Mouse (Mus musculus) embryonic facial prominence, embryonic 13.5 days (tissue): ENCODE measurements around the gene Fgfr2. TPM values are rescaled to one million over a fixed set of nuclear protein-coding genes. Genes with fewer than 3 reads are reported as not detected.
A peak's percentile ranks its signal among the peaks of the same experiment; 100 is the strongest.

ENCODE experiments used
- ATAC-seq: fragments of 200-750 bp; cut with Nextera tagmentation; 2 replicates; pipeline ENCODE4 v1.8.0; 2017; ENCODE audit warnings: low read depth; ENCODE audit not compliant: insufficient number of reproducible peaks, insufficient read depth, low FRiP score, low TSS enrichment
- H3K27ac ChIP-seq: fragments of 300-500 bp; sonication (generic); 2 replicates; pipeline ENCODE4 v1.5.1; 2015; ENCODE audit warnings: moderate library complexity, mild to moderate bottlenecking, inconsistent platforms
- H3K27me3 ChIP-seq: fragments of 300-500 bp; sonication (generic); 2 replicates; pipeline ENCODE4 v1.6.1; 2015; ENCODE audit warnings: mild to moderate bottlenecking, inconsistent platforms
- H3K36me3 ChIP-seq: fragments of 300-500 bp; sonication (generic); 2 replicates; pipeline ENCODE4 v1.6.1; 2015; ENCODE audit warnings: mild to moderate bottlenecking, inconsistent platforms
- H3K4me1 ChIP-seq: fragments of 300-500 bp; sonication (generic); 2 replicates; pipeline ENCODE4 v1.6.1; 2015; ENCODE audit warnings: inconsistent platforms
- H3K4me2 ChIP-seq: fragments of 300-500 bp; sonication (generic); 2 replicates; pipeline ENCODE4 v1.6.1; 2015; ENCODE audit warnings: moderate library complexity, mild to moderate bottlenecking, inconsistent platforms
- H3K4me3 ChIP-seq: fragments of 300-500 bp; sonication (generic); 2 replicates; pipeline ENCODE4 v1.5.1; 2015; ENCODE audit warnings: mild to moderate bottlenecking, inconsistent platforms
- H3K9ac ChIP-seq: fragments of 300-500 bp; sonication (generic); 2 replicates; pipeline ENCODE4 v1.6.1; 2015; ENCODE audit warnings: mild to moderate bottlenecking, inconsistent platforms
- H3K9me3 ChIP-seq: fragments of 300-500 bp; sonication (generic); 2 replicates; pipeline ENCODE4 v1.6.1; 2016; ENCODE audit warnings: inconsistent platforms
- WGBS: fragments of 180-500 bp; shearing (Covaris S2); methylation state at CpG from one replicate; pipeline ENCODE4 v1.1.7; 2015; ENCODE audit warnings: mixed read lengths; 5-methylcytosine and 5-hydroxymethylcytosine counted together
- polyA plus RNA-seq: library from polyadenylated mRNA; unstranded; fragments of >200 nt; fragmentation: Nextera tagmentation; extraction: Ambion mirVana; gene quantifications from 2 replicates; pipeline ENCODE4 v1.2.1, GENCODE M21; 2015

Gene Fgfr2
- polyA plus RNA-seq, 1 experiment from 2014 or later, result 174 TPM

GRCm38 (mm10) chr7:130298926-130299594, 2824.1 kb downstream of the Fgfr2 start:
- 40% methylated on average over 3 of the region's 3 CpGs for WGBS
- ATAC-seq, result peak; percentile 64; the same call in 1 of the 2 replicates
- Histone ChIP-seq H3K9me3 (no peaks in the 10 kb centered on the region), H3K4me1 (peaks cover 21% of the 10 kb centered on the region), H3K27ac (peak overlapping the region; percentile 85), H3K36me3 (no peaks in the 10 kb centered on the region), H3K9ac (no peak overlapping the region), H3K4me2 (no peak overlapping the region), H3K4me3 (no peak overlapping the region), H3K27me3 (no peaks in the 10 kb centered on the region)

GRCm38 (mm10) chr7:130291179-130291578, 2832.0 kb downstream of the Fgfr2 start:
- Histone ChIP-seq H3K27me3 (no peaks in the 10 kb centered on the region), H3K4me3 (no peak overlapping the region), H3K4me2 (no peak overlapping the region), H3K36me3 (no peaks in the 10 kb centered on the region), H3K4me1 (peaks cover 55% of the 10 kb centered on the region), H3K9me3 (no peaks in the 10 kb centered on the region), H3K9ac (no peak overlapping the region), H3K27ac (peak overlapping the region; percentile 60)
- no peak for ATAC-seq
- 67% methylated on average over 6 of the region's 6 CpGs for WGBS

GRCm38 (mm10) chr7:130289428-130289790, 2833.7 kb downstream of the Fgfr2 start:
- WGBS, result 14% methylated on average over 9 of the region's 9 CpGs
- H3K9ac ChIP-seq, result peak overlapping the region; percentile 52
- peak overlapping the region; percentile 91 for H3K27ac ChIP-seq
- H3K4me1 ChIP-seq, result peaks cover 62% of the 10 kb centered on the region
- H3K36me3 ChIP-seq, result no peaks in the 10 kb centered on the region
- no peaks in the 10 kb centered on the region for H3K9me3 ChIP-seq
- peak overlapping the region; percentile 47 for H3K4me2 ChIP-seq
- H3K4me3 ChIP-seq, result 0 out of 2 replicates have a peak overlapping the region, but pooled peaks have one; percentile 3
- no peaks in the 10 kb centered on the region for H3K27me3 ChIP-seq
- ATAC-seq, result no peak

- Histone ChIP-seq H3K9ac (peak overlapping the region; percentile 52), H3K9me3 (no peaks in the 10 kb centered on the region), H3K4me2 (peak overlapping the region; percentile 47), H3K27ac (peak overlapping the region; percentile 91), H3K4me3 (0 out of 2 replicates have a peak overlapping the region, but pooled peaks have one; percentile 3), H3K36me3 (no peaks in the 10 kb centered on the region), H3K27me3 (no peaks in the 10 kb centered on the region), H3K4me1 (peaks cover 62% of the 10 kb centered on the region)
- peak; percentile 64 for ATAC-seq
- WGBS, result 11% methylated on average over 11 of the region's 11 CpGs
These were observed 2834.3 kb downstream of the Fgfr2 start for GRCm38 (mm10) chr7:130288719-130289427.

GRCm38 (mm10) chr7:130288248-130288647, 2834.9 kb downstream of the Fgfr2 start:
- no peaks in the 10 kb centered on the region for H3K36me3 ChIP-seq
- peak overlapping the region; percentile 47 for H3K4me2 ChIP-seq
- H3K27ac ChIP-seq, result peak overlapping the region; percentile 91
- no peaks in the 10 kb centered on the region for H3K27me3 ChIP-seq
- peaks cover 62% of the 10 kb centered on the region for H3K4me1 ChIP-seq
- H3K9me3 ChIP-seq, result no peaks in the 10 kb centered on the region
- H3K9ac ChIP-seq, result no peak overlapping the region
- WGBS, result 46% methylated on average over 7 of the region's 7 CpGs
- no peak for ATAC-seq
- H3K4me3 ChIP-seq, result no peak overlapping the region

GRCm38 (mm10) chr7:130278738-130279705, 2844.1 kb downstream of the Fgfr2 start:
- no peaks in the 10 kb centered on the region for H3K9me3 ChIP-seq
- no peak overlapping the region for H3K4me3 ChIP-seq
- no peak for ATAC-seq
- 49% methylated on average over 19 of the region's 19 CpGs for WGBS
- H3K27me3 ChIP-seq, result no peaks in the 10 kb centered on the region
- no peak overlapping the region for H3K4me2 ChIP-seq
- peaks cover 24% of the 10 kb centered on the region for H3K4me1 ChIP-seq
- H3K9ac ChIP-seq, result peak overlapping the region; percentile 46; the same call in 1 of the 2 replicates
- H3K36me3 ChIP-seq, result no peaks in the 10 kb centered on the region
- peak overlapping the region; percentile 57; the same call in 1 of the 2 replicates for H3K27ac ChIP-seq

GRCm38 (mm10) chr7:130278000-130278737, 2845.0 kb downstream of the Fgfr2 start:
- H3K4me3 ChIP-seq, result no peak overlapping the region
- no peak overlapping the region for H3K9ac ChIP-seq
- 49% methylated on average over 11 of the region's 11 CpGs for WGBS
- peaks cover 27% of the 10 kb centered on the region for H3K4me1 ChIP-seq
- H3K36me3 ChIP-seq, result no peaks in the 10 kb centered on the region
- no peaks in the 10 kb centered on the region for H3K9me3 ChIP-seq
- no peak overlapping the region for H3K4me2 ChIP-seq
- H3K27ac ChIP-seq, result peak overlapping the region; percentile 57; the same call in 1 of the 2 replicates
- H3K27me3 ChIP-seq, result no peaks in the 10 kb centered on the region
- ATAC-seq, result peak; percentile 34; the same call in 1 of the 2 replicates

- Histone ChIP-seq H3K9ac (0 out of 2 replicates have a peak overlapping the region, but pooled peaks have one; percentile 1), H3K27ac (no peak overlapping the region), H3K4me1 (peaks cover 20% of the 10 kb centered on the region), H3K4me2 (0 out of 2 replicates have a peak overlapping the region, but pooled peaks have one; percentile 16), H3K9me3 (no peaks in the 10 kb centered on the region), H3K4me3 (no peak overlapping the region), H3K27me3 (no peaks in the 10 kb centered on the region), H3K36me3 (no peaks in the 10 kb centered on the region)
- ATAC-seq, result no peak
- 15% methylated on average over 16 of the region's 16 CpGs for WGBS
These were observed 2849.9 kb downstream of the Fgfr2 start for GRCm38 (mm10) chr7:130273265-130273664.

GRCm38 (mm10) chr7:130270807-130271206, 2852.3 kb downstream of the Fgfr2 start:
- no peaks in the 10 kb centered on the region for H3K36me3 ChIP-seq
- H3K9me3 ChIP-seq, result no peaks in the 10 kb centered on the region
- no peaks in the 10 kb centered on the region for H3K27me3 ChIP-seq
- no peak for ATAC-seq
- no peak overlapping the region for H3K27ac ChIP-seq
- no peak overlapping the region for H3K4me2 ChIP-seq
- no peak overlapping the region for H3K4me3 ChIP-seq
- peaks cover 24% of the 10 kb centered on the region for H3K4me1 ChIP-seq
- no peak overlapping the region for H3K9ac ChIP-seq
- WGBS, result 86% methylated on average over 5 of the region's 5 CpGs

GRCm38 (mm10) chr7:130269124-130269867, 2853.9 kb downstream of the Fgfr2 start:
- ATAC-seq, result no peak
- Histone ChIP-seq H3K4me2 (no peak overlapping the region), H3K36me3 (no peaks in the 10 kb centered on the region), H3K9ac (0 out of 2 replicates have a peak overlapping the region, but pooled peaks have one; percentile 2), H3K27ac (no peak overlapping the region), H3K4me3 (no peak overlapping the region), H3K27me3 (no peaks in the 10 kb centered on the region), H3K9me3 (no peaks in the 10 kb centered on the region), H3K4me1 (peaks cover 24% of the 10 kb centered on the region)
- 41% methylated on average over 16 of the region's 16 CpGs for WGBS
